Mouse (Mus musculus): ENCODE measurements around the gene Slc22a13. TPM values are rescaled to one million over a fixed set of nuclear protein-coding genes. Genes with fewer than 3 reads are reported as not detected.
"Not testable (repeated sequence)": the region's sequence is repeated elsewhere in the genome, so short reads cannot be mapped to it uniquely, and the experiment has no call there.

Gene Slc22a13
- polyA plus RNA-seq, 1 experiment, result not detected

- TF ChIP-seq CTCF (IDR thresholded peaks at IDR 0.05; ENCODE audit: borderline replicate concordance, insufficient read depth, low read depth, low read length), result no peak
- no peak for TF ChIP-seq POLR2A (IDR thresholded peaks at IDR 0.05; ENCODE audit: borderline replicate concordance, insufficient read depth, low read length)
- H3K4me1 ChIP-seq (ENCODE audit: control insufficient read depth, insufficient read depth, low read length), result no peaks in the 10 kb centered on the region
- no peaks in the 10 kb centered on the region for H3K27me3 ChIP-seq (ENCODE audit: control insufficient read depth, insufficient read depth, low read length)
- DNase-seq, result no peak
- no peak overlapping the region for H3K4me3 ChIP-seq (replicated peaks; ENCODE audit: insufficient read depth, low read depth, low read length)
- H3K27ac ChIP-seq (ENCODE audit: insufficient read depth, low read length), result no peak overlapping the region
- WGBS, result 87% methylated on average over 11 of the region's 11 CpGs
Measured at GRCm38 (mm10) chr9:119241169-119241865, 32.4 kb upstream of the Slc22a13 start.

DNA sequence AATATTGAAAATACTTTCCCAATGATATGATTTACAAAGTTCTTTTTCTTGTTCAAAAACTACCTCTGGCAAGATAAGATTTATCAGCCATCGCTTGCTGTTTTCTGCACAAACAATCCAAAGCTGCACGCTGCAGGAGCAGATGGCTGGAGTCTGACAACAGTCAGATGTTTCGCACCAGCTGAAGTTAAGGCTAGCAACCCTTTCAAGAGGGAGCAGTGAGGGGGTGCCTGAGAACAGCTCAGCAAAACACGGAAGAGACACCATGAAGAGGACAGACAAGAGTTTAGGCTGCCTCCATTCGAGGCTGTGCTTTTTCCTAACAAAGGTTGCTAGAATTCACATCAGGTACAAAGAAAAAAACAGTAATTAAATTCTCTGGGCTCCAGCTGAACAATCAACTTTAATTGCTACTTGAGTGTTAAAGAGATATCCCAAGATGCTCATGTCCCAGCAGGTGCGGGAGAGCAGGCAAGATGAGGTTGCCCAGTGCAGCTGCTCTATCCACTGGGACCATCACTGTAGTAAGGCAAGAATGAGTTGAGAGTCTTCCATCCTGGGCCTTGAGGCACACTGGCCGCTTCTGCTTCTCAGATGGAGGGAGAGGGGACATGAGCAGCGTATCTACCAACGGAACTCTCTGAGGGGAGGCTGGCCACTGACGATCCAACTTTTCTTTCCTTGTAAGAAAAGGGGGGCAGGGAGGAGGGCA lies 31.5 kb upstream of the Slc22a13 start:
- WGBS, result 89% methylated on average over 10 of the region's 10 CpGs
- TF ChIP-seq CTCF (IDR thresholded peaks at IDR 0.05; ENCODE audit: borderline replicate concordance, insufficient read depth, low read depth, low read length), result no peak
- no peak for TF ChIP-seq POLR2A (IDR thresholded peaks at IDR 0.05; ENCODE audit: borderline replicate concordance, insufficient read depth, low read length)
- Histone ChIP-seq H3K4me1 (ENCODE audit: control insufficient read depth, insufficient read depth, low read length) (no peaks in the 10 kb centered on the region), H3K27ac (ENCODE audit: insufficient read depth, low read length) (no peak overlapping the region), H3K4me3 (replicated peaks; ENCODE audit: insufficient read depth, low read depth, low read length) (no peak overlapping the region), H3K27me3 (ENCODE audit: control insufficient read depth, insufficient read depth, low read length) (no peaks in the 10 kb centered on the region)
- no peak for DNase-seq

- no peak for DNase-seq
- WGBS, result 94% methylated on average over 3 of the region's 3 CpGs
Measured at GRCm38 (mm10) chr9:119239274-119239673, 30.4 kb upstream of the Slc22a13 start.

DNA sequence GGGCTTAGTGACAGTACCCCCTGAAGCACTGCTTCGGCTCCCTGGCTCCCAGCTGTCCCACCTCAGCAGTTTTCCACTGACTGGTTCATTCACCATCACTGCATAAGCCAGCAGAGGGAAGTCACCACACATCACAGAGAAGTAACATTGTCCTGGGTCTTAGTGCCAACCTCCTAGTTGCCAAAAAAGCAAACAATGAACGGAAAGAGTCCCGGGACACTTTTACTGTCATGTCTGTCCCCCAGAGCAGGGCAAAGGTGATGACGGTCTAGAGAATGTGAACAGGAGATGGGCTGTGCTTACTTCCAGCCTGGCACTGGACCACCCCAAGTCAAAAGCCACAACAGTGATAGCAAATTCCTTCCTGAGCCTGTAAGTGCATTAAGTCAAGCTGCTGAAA lies 29.9 kb upstream of the Slc22a13 start:
- Histone ChIP-seq H3K27ac (ENCODE audit: insufficient read depth, low read length) (no peak overlapping the region), H3K4me1 (ENCODE audit: control insufficient read depth, insufficient read depth, low read length) (no peaks in the 10 kb centered on the region), H3K4me3 (replicated peaks; ENCODE audit: insufficient read depth, low read depth, low read length) (no peak overlapping the region), H3K27me3 (ENCODE audit: control insufficient read depth, insufficient read depth, low read length) (no peaks in the 10 kb centered on the region)
- TF ChIP-seq POLR2A (IDR thresholded peaks at IDR 0.05; ENCODE audit: borderline replicate concordance, insufficient read depth, low read length) (no peak), CTCF (IDR thresholded peaks at IDR 0.05; ENCODE audit: borderline replicate concordance, insufficient read depth, low read depth, low read length) (no peak)
- 77% methylated on average over 4 of the region's 4 CpGs for WGBS
- DNase-seq, result no peak

More at GRCm38 (mm10) chr9:119239274-119239673, 30.4 kb upstream of the Slc22a13 start:
- no peak overlapping the region for H3K27ac ChIP-seq (ENCODE audit: insufficient read depth, low read length)
- TF ChIP-seq CTCF (IDR thresholded peaks at IDR 0.05; ENCODE audit: borderline replicate concordance, insufficient read depth, low read depth, low read length), result no peak
- TF ChIP-seq POLR2A (IDR thresholded peaks at IDR 0.05; ENCODE audit: borderline replicate concordance, insufficient read depth, low read length), result no peak
- no peaks in the 10 kb centered on the region for H3K27me3 ChIP-seq (ENCODE audit: control insufficient read depth, insufficient read depth, low read length)
- no peak overlapping the region for H3K4me3 ChIP-seq (replicated peaks; ENCODE audit: insufficient read depth, low read depth, low read length)
- no peaks in the 10 kb centered on the region for H3K4me1 ChIP-seq (ENCODE audit: control insufficient read depth, insufficient read depth, low read length)

GRCm38 (mm10) chr9:119231552-119231951 lies 22.7 kb upstream of the Slc22a13 start:
- H3K27me3 ChIP-seq (ENCODE audit: control insufficient read depth, insufficient read depth, low read length), result no peaks in the 10 kb centered on the region
- TF ChIP-seq CTCF (IDR thresholded peaks at IDR 0.05; ENCODE audit: borderline replicate concordance, insufficient read depth, low read depth, low read length) (no peak), POLR2A (IDR thresholded peaks at IDR 0.05; ENCODE audit: borderline replicate concordance, insufficient read depth, low read length) (no peak)
- WGBS, result 98% methylated on average over 7 of the region's 7 CpGs
- no peak overlapping the region for H3K27ac ChIP-seq (ENCODE audit: insufficient read depth, low read length)
- DNase-seq, result no peak
- H3K4me3 ChIP-seq (replicated peaks; ENCODE audit: insufficient read depth, low read depth, low read length), result no peak overlapping the region
- H3K4me1 ChIP-seq (ENCODE audit: control insufficient read depth, insufficient read depth, low read length), result no peaks in the 10 kb centered on the region

GRCm38 (mm10) chr9:119230829-119231228 lies 21.9 kb upstream of the Slc22a13 start:
- 93% methylated on average over 2 of the region's 2 CpGs for WGBS
- no peak for TF ChIP-seq CTCF (IDR thresholded peaks at IDR 0.05; ENCODE audit: borderline replicate concordance, insufficient read depth, low read depth, low read length)
- no peak for TF ChIP-seq POLR2A (IDR thresholded peaks at IDR 0.05; ENCODE audit: borderline replicate concordance, insufficient read depth, low read length)
- no peak overlapping the region for H3K4me3 ChIP-seq (replicated peaks; ENCODE audit: insufficient read depth, low read depth, low read length)
- no peaks in the 10 kb centered on the region for H3K4me1 ChIP-seq (ENCODE audit: control insufficient read depth, insufficient read depth, low read length)
- DNase-seq, result no peak
- no peak overlapping the region for H3K27ac ChIP-seq (ENCODE audit: insufficient read depth, low read length)
- H3K27me3 ChIP-seq (ENCODE audit: control insufficient read depth, insufficient read depth, low read length), result no peaks in the 10 kb centered on the region

GRCm38 (mm10) chr9:119220249-119220648 lies 11.4 kb upstream of the Slc22a13 start:
- Histone ChIP-seq H3K27me3 (ENCODE audit: control insufficient read depth, insufficient read depth, low read length) (no peaks in the 10 kb centered on the region), H3K4me1 (ENCODE audit: control insufficient read depth, insufficient read depth, low read length) (no peaks in the 10 kb centered on the region), H3K4me3 (replicated peaks; ENCODE audit: insufficient read depth, low read depth, low read length) (no peak overlapping the region), H3K27ac (ENCODE audit: insufficient read depth, low read length) (no peak overlapping the region)
- 89% methylated on average over 4 of the region's 4 CpGs for WGBS
- DNase-seq, result no peak
- TF ChIP-seq POLR2A (IDR thresholded peaks at IDR 0.05; ENCODE audit: borderline replicate concordance, insufficient read depth, low read length), result no peak
- no peak for TF ChIP-seq CTCF (IDR thresholded peaks at IDR 0.05; ENCODE audit: borderline replicate concordance, insufficient read depth, low read depth, low read length)

DNA sequence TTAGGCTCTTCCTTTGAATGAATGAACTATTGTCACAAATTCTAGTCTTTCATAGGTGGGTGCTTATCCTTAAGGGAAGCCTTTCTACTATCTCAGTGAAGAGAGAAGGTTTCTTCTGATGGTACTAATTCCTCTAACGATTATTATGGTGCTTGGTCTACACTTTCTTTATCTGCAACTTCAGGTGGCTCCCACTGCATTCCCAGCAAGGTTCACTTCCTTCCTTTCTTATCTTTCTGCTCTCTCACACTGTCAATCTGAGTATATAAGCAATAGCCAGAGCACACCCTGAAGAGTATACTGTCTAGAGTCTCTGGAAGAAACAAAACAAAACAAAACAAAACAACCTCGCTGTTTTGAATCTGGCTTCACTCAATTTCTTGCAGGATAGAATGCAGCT lies 10.8 kb upstream of the Slc22a13 start:
- H3K27me3 ChIP-seq (ENCODE audit: control insufficient read depth, insufficient read depth, low read length), result no peaks in the 10 kb centered on the region
- no peak for DNase-seq
- H3K4me3 ChIP-seq (replicated peaks; ENCODE audit: insufficient read depth, low read depth, low read length), result no peak overlapping the region
- no peak overlapping the region for H3K27ac ChIP-seq (ENCODE audit: insufficient read depth, low read length)
- WGBS, result 88% methylated on average over 2 of the region's 2 CpGs
- TF ChIP-seq CTCF (IDR thresholded peaks at IDR 0.05; ENCODE audit: borderline replicate concordance, insufficient read depth, low read depth, low read length), result no peak
- no peak for TF ChIP-seq POLR2A (IDR thresholded peaks at IDR 0.05; ENCODE audit: borderline replicate concordance, insufficient read depth, low read length)
- no peaks in the 10 kb centered on the region for H3K4me1 ChIP-seq (ENCODE audit: control insufficient read depth, insufficient read depth, low read length)

DNA sequence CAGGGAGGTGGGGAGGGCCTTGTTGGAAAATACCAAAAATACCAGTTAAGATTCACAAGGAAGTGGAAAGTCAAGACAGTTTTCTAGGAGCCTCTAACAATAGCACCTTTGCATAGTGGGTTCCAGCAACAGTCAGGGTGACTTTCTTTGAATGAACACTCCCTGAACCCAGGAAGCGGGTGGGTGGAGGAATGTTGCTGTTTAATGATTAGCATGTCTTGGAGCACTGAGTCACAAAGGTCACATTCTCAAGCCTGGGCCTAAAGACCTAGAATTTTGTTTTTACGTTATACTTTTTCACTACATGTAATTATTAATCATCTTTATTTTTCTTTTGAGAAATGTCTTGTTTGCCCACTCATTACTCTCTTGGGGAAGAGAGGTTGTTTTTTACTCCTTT lies 6.4 kb upstream of the Slc22a13 start:
- H3K27me3 ChIP-seq (ENCODE audit: control insufficient read depth, insufficient read depth, low read length); H3K4me1 ChIP-seq (ENCODE audit: control insufficient read depth, insufficient read depth, low read length); DNase-seq; H3K27ac ChIP-seq (ENCODE audit: insufficient read depth, low read length); H3K4me3 ChIP-seq (replicated peaks; ENCODE audit: insufficient read depth, low read depth, low read length): not testable (repeated sequence)
- 95% methylated on average over 2 of the region's 2 CpGs for WGBS

Measured in cerebellum, adult 2 months (tissue).